Mouse (Mus musculus): ENCODE results near the gene Esrrb. TPM values are rescaled to one million over a fixed set of nuclear protein-coding genes. Genes with fewer than 3 reads are reported as not detected.

Esrrb gene
- polyA plus RNA-seq, 1 experiment from 2014 or later = 0.14 TPM

DNA sequence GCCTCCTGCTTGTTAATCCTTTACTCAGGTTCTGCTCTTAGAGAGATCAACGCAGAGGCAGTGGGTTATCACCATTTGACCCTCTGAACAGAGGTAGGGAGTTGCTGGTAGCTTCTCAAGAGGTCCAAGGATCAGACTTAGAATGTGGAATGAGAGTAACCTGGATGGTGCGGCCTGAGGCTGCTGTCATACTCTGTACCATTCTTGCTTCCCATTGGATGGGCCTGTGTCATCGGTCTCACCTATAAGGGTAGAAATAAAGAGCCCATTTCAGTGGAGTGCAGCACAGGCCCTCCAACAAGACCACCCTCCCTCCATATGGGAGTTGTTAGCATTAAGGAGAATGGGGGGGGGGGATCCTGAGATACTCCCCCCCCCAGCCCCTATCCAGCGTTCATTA, 143.0 kb downstream of the Esrrb start:
- H3K9ac ChIP-seq (replicated peaks; ENCODE audit: low read length) = no peak overlapping the region
- ATAC-seq (replicated peaks; ENCODE audit: insufficient number of reproducible peaks, low FRiP score, low TSS enrichment, low read depth) (no peak), DNase-seq (ENCODE audit: low spot score) (no peak)
- no peak overlapping the region for H3K4me3 ChIP-seq (ENCODE audit: low read depth, low read length)
- no peak overlapping the region for H3K27ac ChIP-seq (replicated peaks; ENCODE audit: low read depth, low read length)
- 87% methylated on average over 4 of the region's 4 CpGs for WGBS
- no peak overlapping the region for H3K4me2 ChIP-seq (ENCODE audit: low read depth, low read length)
- no peaks in the 10 kb centered on the region for H3K9me3 ChIP-seq (replicated peaks; ENCODE audit: control insufficient read depth, low read length)
- no peaks in the 10 kb centered on the region for H3K36me3 ChIP-seq (replicated peaks; ENCODE audit: control insufficient read depth, insufficient read depth, low read depth, low read length)
- no peaks in the 10 kb centered on the region for H3K4me1 ChIP-seq (ENCODE audit: control insufficient read depth, insufficient read depth, low read length)
- H3K27me3 ChIP-seq (ENCODE audit: control insufficient read depth, insufficient read depth, low read length) = no peaks in the 10 kb centered on the region

DNA sequence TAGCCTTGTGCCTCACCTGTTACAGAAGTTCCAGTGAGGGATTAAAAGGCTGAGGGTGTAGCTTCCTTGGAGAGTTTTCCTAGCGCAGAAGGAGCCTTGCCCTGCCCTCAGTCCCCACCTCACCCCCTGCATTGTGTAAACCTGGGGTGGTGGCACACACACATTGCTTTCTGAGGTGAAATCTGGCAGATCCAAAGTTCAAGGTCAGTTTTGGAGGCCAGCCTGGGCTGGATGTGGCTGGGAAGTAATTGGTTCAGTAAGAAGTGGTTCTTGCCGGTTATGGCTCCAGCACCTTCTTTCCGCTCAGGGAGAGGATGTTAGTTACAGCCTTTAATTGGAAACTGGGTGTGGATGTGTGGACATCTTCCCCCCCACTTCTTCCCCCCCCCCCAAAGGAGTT, 143.4 kb downstream of the Esrrb start:
- H3K27me3 ChIP-seq (ENCODE audit: control insufficient read depth, insufficient read depth, low read length) = no peaks in the 10 kb centered on the region
- H3K4me3 ChIP-seq (ENCODE audit: low read depth, low read length) = no peak overlapping the region
- WGBS = 91% methylated on average over 3 of the region's 3 CpGs
- H3K4me1 ChIP-seq (ENCODE audit: control insufficient read depth, insufficient read depth, low read length) = no peaks in the 10 kb centered on the region
- ATAC-seq (replicated peaks; ENCODE audit: insufficient number of reproducible peaks, low FRiP score, low TSS enrichment, low read depth) (no peak), DNase-seq (ENCODE audit: low spot score) (no peak)
- H3K4me2 ChIP-seq (ENCODE audit: low read depth, low read length) = no peak overlapping the region
- no peak overlapping the region for H3K27ac ChIP-seq (replicated peaks; ENCODE audit: low read depth, low read length)
- no peak overlapping the region for H3K9ac ChIP-seq (replicated peaks; ENCODE audit: low read length)
- H3K9me3 ChIP-seq (replicated peaks; ENCODE audit: control insufficient read depth, low read length) = no peaks in the 10 kb centered on the region
- H3K36me3 ChIP-seq (replicated peaks; ENCODE audit: control insufficient read depth, insufficient read depth, low read depth, low read length) = no peaks in the 10 kb centered on the region

DNA sequence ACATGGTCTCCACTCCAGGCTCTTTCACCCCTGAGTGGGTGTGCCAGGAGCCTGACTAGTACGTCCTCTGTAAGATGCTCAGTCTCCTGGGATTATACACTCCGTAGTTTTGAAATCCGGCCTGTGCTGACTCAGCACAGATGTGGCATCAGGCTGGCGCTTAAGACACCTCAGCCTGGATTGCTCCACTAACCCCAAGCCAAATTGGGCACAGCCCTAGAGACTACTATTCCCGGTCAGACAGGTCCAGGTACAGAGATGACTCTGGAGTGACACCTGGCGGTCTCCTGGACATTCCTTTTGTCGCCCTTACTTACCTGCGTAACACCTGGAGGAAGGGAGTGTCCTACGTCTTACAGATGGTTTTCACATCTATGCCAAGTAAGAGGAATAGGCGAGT, 146.8 kb downstream of the Esrrb start:
- DNase-seq (ENCODE audit: low spot score) (no peak), ATAC-seq (replicated peaks; ENCODE audit: insufficient number of reproducible peaks, low FRiP score, low TSS enrichment, low read depth) (no peak)
- Histone ChIP-seq H3K27me3 (ENCODE audit: control insufficient read depth, insufficient read depth, low read length) (no peaks in the 10 kb centered on the region), H3K36me3 (replicated peaks; ENCODE audit: control insufficient read depth, insufficient read depth, low read depth, low read length) (no peaks in the 10 kb centered on the region), H3K4me3 (ENCODE audit: low read depth, low read length) (no peak overlapping the region), H3K4me2 (ENCODE audit: low read depth, low read length) (no peak overlapping the region), H3K9ac (replicated peaks; ENCODE audit: low read length) (no peak overlapping the region), H3K9me3 (replicated peaks; ENCODE audit: control insufficient read depth, low read length) (no peaks in the 10 kb centered on the region), H3K4me1 (ENCODE audit: control insufficient read depth, insufficient read depth, low read length) (no peaks in the 10 kb centered on the region), H3K27ac (replicated peaks; ENCODE audit: low read depth, low read length) (no peak overlapping the region)
- WGBS = 78% methylated on average over 10 of the region's 10 CpGs

DNA sequence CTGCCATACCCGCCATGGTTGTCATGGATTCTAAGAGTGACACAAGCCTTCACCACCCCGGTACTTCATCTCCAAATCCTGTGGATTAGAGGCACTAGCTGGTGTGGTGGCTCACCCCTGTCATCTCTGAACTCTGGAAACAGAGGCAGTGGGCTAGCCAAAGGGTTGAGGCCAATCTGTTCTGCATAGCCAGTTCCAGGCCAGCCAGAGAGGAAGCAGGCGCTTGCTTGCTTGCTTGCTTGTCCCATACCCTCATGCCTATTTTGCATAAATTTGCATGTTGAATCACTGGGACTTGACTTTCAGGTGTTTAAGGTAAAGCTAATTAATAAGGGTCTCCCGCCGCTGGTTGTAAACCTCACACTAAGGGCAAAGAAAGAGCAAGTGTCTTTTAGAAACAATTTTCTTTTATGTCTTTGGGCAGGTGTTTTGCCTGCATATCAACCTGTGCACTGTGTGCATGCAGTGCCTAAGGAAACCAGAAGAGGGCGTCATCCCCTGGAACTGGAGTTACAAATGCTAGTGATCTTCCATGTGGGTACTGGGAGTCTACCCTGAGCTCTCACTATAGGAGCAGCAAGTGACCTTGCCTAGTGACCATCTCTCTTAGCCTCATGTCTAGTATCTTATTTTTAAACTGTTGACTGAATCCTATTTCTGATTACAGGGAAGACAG, 147.5 kb downstream of the Esrrb start:
- no peaks in the 10 kb centered on the region for H3K36me3 ChIP-seq (replicated peaks; ENCODE audit: control insufficient read depth, insufficient read depth, low read depth, low read length)
- no peaks in the 10 kb centered on the region for H3K9me3 ChIP-seq (replicated peaks; ENCODE audit: control insufficient read depth, low read length)
- no peak overlapping the region for H3K4me3 ChIP-seq (ENCODE audit: low read depth, low read length)
- no peak for ATAC-seq (replicated peaks; ENCODE audit: insufficient number of reproducible peaks, low FRiP score, low TSS enrichment, low read depth)
- no peak overlapping the region for H3K27ac ChIP-seq (replicated peaks; ENCODE audit: low read depth, low read length)
- H3K27me3 ChIP-seq (ENCODE audit: control insufficient read depth, insufficient read depth, low read length) = no peaks in the 10 kb centered on the region
- H3K4me1 ChIP-seq (ENCODE audit: control insufficient read depth, insufficient read depth, low read length) = no peaks in the 10 kb centered on the region
- no peak overlapping the region for H3K9ac ChIP-seq (replicated peaks; ENCODE audit: low read length)
- no peak for DNase-seq (ENCODE audit: low spot score)
- 70% methylated on average over 6 of the region's 6 CpGs for WGBS
- H3K4me2 ChIP-seq (ENCODE audit: low read depth, low read length) = no peak overlapping the region

DNA sequence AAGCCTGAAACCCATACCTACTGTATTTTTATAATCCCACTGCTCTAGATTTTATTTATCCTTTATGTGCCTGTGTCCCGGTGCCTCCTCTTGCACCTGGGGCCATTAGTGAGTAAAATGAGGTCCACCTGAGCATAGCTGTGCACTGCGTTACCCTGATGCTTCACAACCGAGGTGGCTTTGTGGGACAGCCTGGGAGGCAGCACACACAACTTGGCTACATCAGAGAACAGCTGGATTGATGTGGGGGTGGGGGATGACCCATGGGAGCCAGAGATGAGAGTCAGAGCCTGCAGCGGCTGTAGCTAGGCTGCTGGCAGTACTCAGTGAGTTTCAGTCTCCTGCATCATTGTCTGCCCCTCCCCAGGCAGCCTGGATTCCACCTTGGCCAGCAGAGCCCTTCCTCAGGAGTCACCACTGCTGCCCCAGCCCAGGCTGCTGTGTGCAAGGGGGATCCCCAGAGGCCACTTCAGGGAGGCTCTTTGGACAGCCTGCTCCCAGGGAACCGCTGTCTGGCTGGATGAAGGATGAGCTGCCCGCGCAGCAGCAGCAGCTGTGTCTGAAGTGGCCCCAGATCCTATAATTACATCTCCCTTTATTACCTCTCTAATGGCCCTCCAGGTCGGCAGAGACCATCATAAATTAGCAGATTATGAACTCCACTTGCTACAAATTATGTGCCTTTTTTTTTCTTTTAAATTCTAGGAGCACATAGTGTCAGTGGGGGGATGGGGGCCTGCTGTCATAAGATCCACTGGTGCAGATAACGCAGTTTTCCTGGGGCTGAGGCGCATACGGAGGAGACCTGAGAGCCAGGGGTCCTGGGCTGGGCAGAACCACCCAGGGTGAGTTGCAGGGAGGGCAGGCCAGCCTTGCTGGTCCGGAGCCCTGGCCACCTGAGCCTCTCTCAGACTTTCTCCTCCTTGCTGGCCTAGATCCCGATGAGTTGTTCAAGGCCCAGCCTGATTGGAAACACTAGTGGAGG, 148.7 kb downstream of the Esrrb start:
- ATAC-seq (replicated peaks; ENCODE audit: insufficient number of reproducible peaks, low FRiP score, low TSS enrichment, low read depth) (no peak; the same call in 1 of the 2 replicates), DNase-seq (ENCODE audit: low spot score) (no peak)
- no peak overlapping the region for H3K9ac ChIP-seq (replicated peaks; ENCODE audit: low read length)
- H3K9me3 ChIP-seq (replicated peaks; ENCODE audit: control insufficient read depth, low read length) = no peaks in the 10 kb centered on the region
- H3K27ac ChIP-seq (replicated peaks; ENCODE audit: low read depth, low read length) = no peak overlapping the region
- no peak overlapping the region for H3K4me3 ChIP-seq (ENCODE audit: low read depth, low read length)
- H3K4me1 ChIP-seq (ENCODE audit: control insufficient read depth, insufficient read depth, low read length) = no peaks in the 10 kb centered on the region
- no peak overlapping the region for H3K4me2 ChIP-seq (ENCODE audit: low read depth, low read length)
- H3K27me3 ChIP-seq (ENCODE audit: control insufficient read depth, insufficient read depth, low read length) = no peaks in the 10 kb centered on the region
- H3K36me3 ChIP-seq (replicated peaks; ENCODE audit: control insufficient read depth, insufficient read depth, low read depth, low read length) = no peaks in the 10 kb centered on the region
- 42% methylated on average over 13 of the region's 13 CpGs for WGBS

DNA sequence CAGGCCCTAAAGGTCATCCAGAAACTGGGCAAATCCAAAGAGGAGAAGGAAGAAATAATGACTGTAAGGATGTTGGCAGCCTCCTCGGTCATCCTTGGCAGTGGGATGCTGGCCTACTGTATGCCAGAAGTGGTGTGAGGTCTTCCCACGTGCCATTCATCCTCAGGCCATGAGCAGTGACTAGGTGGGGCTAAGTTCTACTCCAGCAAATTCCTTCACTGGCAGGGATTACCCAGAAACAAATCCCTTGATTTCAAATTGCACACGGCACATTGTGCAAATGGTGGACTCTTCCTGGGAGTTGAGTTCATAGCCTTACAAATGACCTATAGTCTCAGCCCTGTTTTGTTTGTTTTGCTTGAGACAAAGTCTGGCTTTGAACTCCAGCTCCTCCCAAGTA, 151.4 kb downstream of the Esrrb start:
- Histone ChIP-seq H3K27me3 (ENCODE audit: control insufficient read depth, insufficient read depth, low read length) (no peaks in the 10 kb centered on the region), H3K4me2 (ENCODE audit: low read depth, low read length) (no peak overlapping the region), H3K9me3 (replicated peaks; ENCODE audit: control insufficient read depth, low read length) (no peaks in the 10 kb centered on the region), H3K27ac (replicated peaks; ENCODE audit: low read depth, low read length) (no peak overlapping the region), H3K36me3 (replicated peaks; ENCODE audit: control insufficient read depth, insufficient read depth, low read depth, low read length) (no peaks in the 10 kb centered on the region), H3K4me3 (ENCODE audit: low read depth, low read length) (no peak overlapping the region), H3K9ac (replicated peaks; ENCODE audit: low read length) (no peak overlapping the region), H3K4me1 (ENCODE audit: control insufficient read depth, insufficient read depth, low read length) (no peaks in the 10 kb centered on the region)
- DNase-seq (ENCODE audit: low spot score) (no peak), ATAC-seq (replicated peaks; ENCODE audit: insufficient number of reproducible peaks, low FRiP score, low TSS enrichment, low read depth) (no peak)
- 79% methylated on average over 3 of the region's 3 CpGs for WGBS

DNA sequence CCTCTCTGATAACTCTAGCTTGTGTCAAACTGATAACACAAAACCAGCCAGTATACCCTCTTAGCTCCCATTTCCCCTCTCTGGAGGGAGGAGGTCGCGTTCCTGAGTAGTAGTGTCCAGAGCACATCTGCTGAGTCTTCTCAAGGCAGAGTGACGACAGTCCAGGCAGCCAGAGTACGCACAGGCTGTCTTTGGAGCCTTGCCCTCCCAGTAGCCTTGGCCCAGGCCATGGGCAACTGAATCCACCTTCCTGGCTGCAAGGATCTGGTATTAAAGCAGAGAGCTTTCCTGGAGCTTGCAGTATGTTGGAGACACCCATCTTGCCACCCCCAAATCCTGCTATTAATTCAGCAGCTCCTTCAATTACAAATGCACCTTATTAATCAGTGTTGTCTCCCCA, 152.7 kb downstream of the Esrrb start:
- Histone ChIP-seq H3K4me3 (ENCODE audit: low read depth, low read length) (no peak overlapping the region), H3K9ac (replicated peaks; ENCODE audit: low read length) (no peak overlapping the region), H3K27me3 (ENCODE audit: control insufficient read depth, insufficient read depth, low read length) (no peaks in the 10 kb centered on the region), H3K9me3 (replicated peaks; ENCODE audit: control insufficient read depth, low read length) (no peaks in the 10 kb centered on the region), H3K4me2 (ENCODE audit: low read depth, low read length) (no peak overlapping the region), H3K36me3 (replicated peaks; ENCODE audit: control insufficient read depth, insufficient read depth, low read depth, low read length) (no peaks in the 10 kb centered on the region), H3K27ac (replicated peaks; ENCODE audit: low read depth, low read length) (no peak overlapping the region), H3K4me1 (ENCODE audit: control insufficient read depth, insufficient read depth, low read length) (no peaks in the 10 kb centered on the region; the same call in 1 of the 2 replicates)
- DNase-seq (ENCODE audit: low spot score) (no peak), ATAC-seq (replicated peaks; ENCODE audit: insufficient number of reproducible peaks, low FRiP score, low TSS enrichment, low read depth) (no peak)
- WGBS = 73% methylated on average over 4 of the region's 4 CpGs

DNA sequence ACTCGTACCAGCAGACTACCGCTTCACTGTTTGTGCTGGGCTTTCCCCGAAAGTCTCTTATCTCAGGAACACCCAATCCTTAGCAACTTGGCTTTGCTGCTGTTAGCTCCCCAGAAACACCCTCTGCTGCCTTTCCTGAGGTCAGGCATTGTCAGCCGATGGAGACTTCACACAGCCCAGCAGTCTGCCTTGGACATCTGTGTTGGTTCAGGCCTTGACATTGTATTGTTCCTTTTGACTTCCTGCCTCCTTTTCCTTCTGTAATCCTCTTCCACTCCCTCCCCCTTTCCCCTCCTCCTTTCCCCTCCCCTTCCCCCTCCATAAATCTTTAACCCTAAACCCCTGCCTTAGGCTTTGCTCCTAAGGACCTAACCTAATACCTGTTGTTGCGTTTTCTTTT, 155.7 kb downstream of the Esrrb start:
- Histone ChIP-seq H3K9me3 (replicated peaks; ENCODE audit: control insufficient read depth, low read length) (no peaks in the 10 kb centered on the region), H3K4me3 (ENCODE audit: low read depth, low read length) (no peak overlapping the region), H3K4me1 (ENCODE audit: control insufficient read depth, insufficient read depth, low read length) (no peaks in the 10 kb centered on the region; the same call in 1 of the 2 replicates), H3K27ac (replicated peaks; ENCODE audit: low read depth, low read length) (no peak overlapping the region), H3K27me3 (ENCODE audit: control insufficient read depth, insufficient read depth, low read length) (no peaks in the 10 kb centered on the region), H3K9ac (replicated peaks; ENCODE audit: low read length) (no peak overlapping the region), H3K4me2 (ENCODE audit: low read depth, low read length) (no peak overlapping the region), H3K36me3 (replicated peaks; ENCODE audit: control insufficient read depth, insufficient read depth, low read depth, low read length) (no peaks in the 10 kb centered on the region)
- DNase-seq (ENCODE audit: low spot score) = no peak
- WGBS = 74% methylated on average over 5 of the region's 5 CpGs
- ATAC-seq (replicated peaks; ENCODE audit: insufficient number of reproducible peaks, low FRiP score, low TSS enrichment, low read depth) = no peak
